Mouse (Mus musculus) CH12.LX (cell line): ENCODE data around the gene Aldh4a1.

Experiments used
- CTCF ChIP-seq, 2 experiments: IDR thresholded peaks in 1 of 2; conservative IDR thresholded peaks in 1 of 2; 2 replicates each; pipeline ENCODE4 v1.5.1; 2011 to 2012; ENCODE audit warnings: low read depth in 2 of 2, low read length in 2 of 2, improper control_type of control experiment in 1 of 2, inconsistent platforms in 1 of 2, mild to moderate bottlenecking in 1 of 2, moderate library complexity in 1 of 2
- E2F4 ChIP-seq: IDR thresholded peaks from 2 replicates; pipeline ENCODE4 v1.6.1; 2011; ENCODE audit warnings: low read depth, low read length, improper control_type of control experiment; ENCODE audit not compliant: insufficient replicate concordance
- EP300 ChIP-seq: IDR thresholded peaks from 2 replicates; pipeline ENCODE4 v1.6.1; 2011; ENCODE audit warnings: low read length, improper control_type of control experiment
- ETS1 ChIP-seq: conservative IDR thresholded peaks from 2 replicates; pipeline ENCODE4 v1.6.1; 2012; ENCODE audit warnings: low read depth, mild to moderate bottlenecking, inconsistent platforms, low read length, improper control_type of control experiment, moderate library complexity
- KAT2A ChIP-seq: IDR thresholded peaks from 2 replicates; pipeline ENCODE4 v1.6.1; 2012; ENCODE audit warnings: low read length, improper control_type of control experiment, inconsistent platforms; ENCODE audit not compliant: insufficient replicate concordance
- MAFK ChIP-seq: IDR thresholded peaks from 2 replicates; pipeline ENCODE4 v1.6.1; 2011; ENCODE audit warnings: low read length, improper control_type of control experiment; ENCODE audit not compliant: insufficient replicate concordance
- MAZ ChIP-seq: IDR thresholded peaks from 2 replicates; pipeline ENCODE4 v1.6.1; 2012; ENCODE audit warnings: low read depth, mild to moderate bottlenecking, inconsistent platforms, low read length, improper control_type of control experiment, moderate library complexity
- MXI1 ChIP-seq: IDR thresholded peaks from 2 replicates; pipeline ENCODE4 v1.6.1; 2011; ENCODE audit warnings: mild to moderate bottlenecking, low read depth, low read length, improper control_type of control experiment
- POLR2A ChIP-seq: IDR thresholded peaks from 2 replicates; pipeline ENCODE4 v1.6.1; 2011; ENCODE audit warnings: low read depth, mild to moderate bottlenecking, improper control_type of control experiment, low read length
- USF1 ChIP-seq: IDR thresholded peaks from 2 replicates; pipeline ENCODE4 v1.6.1; 2014; ENCODE audit warnings: low read depth, mild to moderate bottlenecking, inconsistent platforms, low read length, improper control_type of control experiment
- ZC3H11A ChIP-seq: IDR thresholded peaks from 2 replicates; pipeline ENCODE4 v1.6.1; 2012; ENCODE audit warnings: low read depth, mild to moderate bottlenecking, inconsistent platforms, low read length, improper control_type of control experiment
- ZMIZ1 ChIP-seq: IDR thresholded peaks from 2 replicates; pipeline ENCODE4 v1.6.1; 2012; ENCODE audit warnings: low read depth, mild to moderate bottlenecking, inconsistent platforms, low read length, improper control_type of control experiment
- ZNF384 ChIP-seq: IDR thresholded peaks from 2 replicates; pipeline ENCODE4 v1.6.1; 2012; ENCODE audit warnings: low read depth, low read length, improper control_type of control experiment, inconsistent platforms

DNA sequence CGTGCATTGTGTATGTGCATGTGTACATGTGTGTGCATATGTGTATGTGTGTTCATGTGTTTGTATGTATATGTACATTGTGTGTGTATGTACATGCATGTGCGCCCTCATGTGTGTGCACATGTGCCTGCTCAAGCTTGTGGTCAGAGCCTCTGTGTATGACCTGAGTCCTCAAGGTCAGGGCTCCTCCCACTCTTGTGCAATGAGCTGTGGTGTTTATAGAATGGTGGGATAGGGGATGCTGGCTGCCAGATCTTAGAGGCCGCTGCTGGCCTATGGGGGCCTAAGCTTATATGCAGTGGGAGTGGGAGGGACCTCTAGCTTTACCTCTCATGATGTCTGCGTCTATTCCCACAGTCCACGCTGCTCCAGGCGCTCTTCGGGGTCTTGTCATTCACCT lies 37.0 kb upstream of the Aldh4a1 start:
- TF ChIP-seq POLR2A (no peak), USF1 (no peak), EP300 (no peak), MAFK (no peak), MXI1 (no peak), ZC3H11A (no peak), CTCF (conservative IDR thresholded peaks at IDR 0.05 in 1 of 2, IDR thresholded peaks at IDR 0.05 in 1 of 2; ENCODE audit: low read depth in 2 of 2, low read length in 2 of 2) (no peak), ZNF384 (no peak), ETS1 (no peak), E2F4 (no peak), MAZ (no peak), KAT2A (no peak), ZMIZ1 (no peak)
